Mouse (Mus musculus): ENCODE measurements around the gene Clasp1. TPM values are rescaled to one million over a fixed set of nuclear protein-coding genes. Genes with fewer than 3 reads are reported as not detected.
A peak's percentile ranks its signal among the peaks of the same experiment; 100 is the strongest.

Gene Clasp1
- polyA plus RNA-seq, 1 experiment from 2014 or later: 91.5 TPM

GRCm38 (mm10) chr1:118390871-118391387 is 2.1 kb downstream of the Clasp1 start:
- peak overlapping the region; percentile 91 for H3K4me3 ChIP-seq
- H3K9me3 ChIP-seq: no peaks in the 10 kb centered on the region
- peaks cover 49% of the 10 kb centered on the region for H3K36me3 ChIP-seq (replicated peaks)
- H3K27me3 ChIP-seq (ENCODE audit: poor library complexity, severe bottlenecking): no peaks in the 10 kb centered on the region
- no peak overlapping the region for H3K27ac ChIP-seq
- H3K4me1 ChIP-seq: peaks cover 24% of the 10 kb centered on the region
- no peak for DNase-seq (ENCODE audit: extremely low spot score, low spot score)
- 85% methylated on average over 2 of the region's 2 CpGs for WGBS

- Histone ChIP-seq H3K27me3 (ENCODE audit: poor library complexity, severe bottlenecking) (no peaks in the 10 kb centered on the region), H3K4me1 (peaks cover 23% of the 10 kb centered on the region), H3K4me3 (no peak overlapping the region), H3K9me3 (no peaks in the 10 kb centered on the region), H3K27ac (no peak overlapping the region), H3K36me3 (replicated peaks) (peaks cover 54% of the 10 kb centered on the region)
- 93% methylated on average over 2 of the region's 2 CpGs for WGBS
- no peak for DNase-seq (ENCODE audit: extremely low spot score, low spot score)
Measured at GRCm38 (mm10) chr1:118392246-118392645, 3.4 kb downstream of the Clasp1 start.

GRCm38 (mm10) chr1:118393916-118394315 is 5.1 kb downstream of the Clasp1 start:
- peaks cover 71% of the 10 kb centered on the region for H3K36me3 ChIP-seq (replicated peaks)
- 90% methylated on average over 3 of the region's 3 CpGs for WGBS

GRCm38 (mm10) chr1:118397866-118398265 is 9.0 kb downstream of the Clasp1 start:
- H3K27me3 ChIP-seq (ENCODE audit: poor library complexity, severe bottlenecking): no peaks in the 10 kb centered on the region
- no peak overlapping the region for H3K27ac ChIP-seq
- H3K4me1 ChIP-seq: 0 out of 2 replicates have a peak, but pooled peaks cover 3% of the 10 kb centered on the region
- WGBS: 94% methylated on average over 9 of the region's 9 CpGs
- H3K36me3 ChIP-seq (replicated peaks): peaks cover 77% of the 10 kb centered on the region
- H3K4me3 ChIP-seq: no peak overlapping the region
- H3K9me3 ChIP-seq: no peaks in the 10 kb centered on the region
- no peak for DNase-seq (ENCODE audit: extremely low spot score, low spot score)

More at GRCm38 (mm10) chr1:118393916-118394315, 5.1 kb downstream of the Clasp1 start:
- Histone ChIP-seq H3K9me3 (no peaks in the 10 kb centered on the region), H3K4me3 (no peak overlapping the region), H3K27ac (no peak overlapping the region), H3K27me3 (ENCODE audit: poor library complexity, severe bottlenecking) (no peaks in the 10 kb centered on the region), H3K4me1 (peaks cover 18% of the 10 kb centered on the region)
- DNase-seq (ENCODE audit: extremely low spot score, low spot score): no peak

- 0 out of 2 replicates have a peak, but pooled peaks cover 3% of the 10 kb centered on the region for H3K4me1 ChIP-seq
- H3K27ac ChIP-seq: no peak overlapping the region
- no peaks in the 10 kb centered on the region for H3K27me3 ChIP-seq (ENCODE audit: poor library complexity, severe bottlenecking)
- peaks cover 77% of the 10 kb centered on the region for H3K36me3 ChIP-seq (replicated peaks)
- DNase-seq (ENCODE audit: extremely low spot score, low spot score): no peak
- WGBS: 75% methylated on average over 6 of the region's 6 CpGs
- no peaks in the 10 kb centered on the region for H3K9me3 ChIP-seq
- H3K4me3 ChIP-seq: no peak overlapping the region
Measured at GRCm38 (mm10) chr1:118398567-118398966, 9.7 kb downstream of the Clasp1 start.

GRCm38 (mm10) chr1:118399625-118400310 is 10.9 kb downstream of the Clasp1 start:
- Histone ChIP-seq H3K36me3 (replicated peaks) (peaks cover 74% of the 10 kb centered on the region), H3K4me1 (0 out of 2 replicates have a peak, but pooled peaks cover 3% of the 10 kb centered on the region), H3K27me3 (ENCODE audit: poor library complexity, severe bottlenecking) (no peaks in the 10 kb centered on the region), H3K9me3 (no peaks in the 10 kb centered on the region), H3K4me3 (no peak overlapping the region), H3K27ac (no peak overlapping the region)
- no peak for DNase-seq (ENCODE audit: extremely low spot score, low spot score)
- 94% methylated on average over 8 of the region's 8 CpGs for WGBS

- no peak for DNase-seq (ENCODE audit: extremely low spot score, low spot score)
- Histone ChIP-seq H3K27ac (no peak overlapping the region), H3K36me3 (replicated peaks) (peaks cover 68% of the 10 kb centered on the region), H3K4me1 (0 out of 2 replicates have a peak, but pooled peaks cover 3% of the 10 kb centered on the region), H3K4me3 (no peak overlapping the region), H3K9me3 (no peaks in the 10 kb centered on the region), H3K27me3 (ENCODE audit: poor library complexity, severe bottlenecking) (no peaks in the 10 kb centered on the region)
- WGBS: 90% methylated on average over 4 of the region's 4 CpGs
Measured at GRCm38 (mm10) chr1:118401991-118402390, 13.1 kb downstream of the Clasp1 start.

GRCm38 (mm10) chr1:118402556-118402955 is 13.7 kb downstream of the Clasp1 start:
- WGBS: 67% methylated on average over 8 of the region's 8 CpGs
- Histone ChIP-seq H3K4me1 (0 out of 2 replicates have a peak, but pooled peaks cover 3% of the 10 kb centered on the region), H3K27me3 (ENCODE audit: poor library complexity, severe bottlenecking) (no peaks in the 10 kb centered on the region), H3K36me3 (replicated peaks) (peaks cover 65% of the 10 kb centered on the region), H3K27ac (no peak overlapping the region), H3K9me3 (no peaks in the 10 kb centered on the region), H3K4me3 (no peak overlapping the region)
- DNase-seq (ENCODE audit: extremely low spot score, low spot score): no peak

- 92% methylated on average over 6 of the region's 6 CpGs for WGBS
- H3K9me3 ChIP-seq: no peaks in the 10 kb centered on the region
- no peak for DNase-seq (ENCODE audit: extremely low spot score, low spot score)
- no peaks in the 10 kb centered on the region for H3K27me3 ChIP-seq (ENCODE audit: poor library complexity, severe bottlenecking)
- H3K27ac ChIP-seq: no peak overlapping the region
- 0 out of 2 replicates have a peak, but pooled peaks cover 3% of the 10 kb centered on the region for H3K4me1 ChIP-seq
- no peak overlapping the region for H3K4me3 ChIP-seq
- peaks cover 64% of the 10 kb centered on the region for H3K36me3 ChIP-seq (replicated peaks)
Measured at GRCm38 (mm10) chr1:118402966-118403365, 14.1 kb downstream of the Clasp1 start.

GRCm38 (mm10) chr1:118403440-118403839 is 14.6 kb downstream of the Clasp1 start:
- WGBS: 91% methylated on average over 3 of the region's 3 CpGs
- DNase-seq (ENCODE audit: extremely low spot score, low spot score): no peak
- H3K4me1 ChIP-seq: no peaks in the 10 kb centered on the region
- H3K9me3 ChIP-seq: no peaks in the 10 kb centered on the region
- no peak overlapping the region for H3K4me3 ChIP-seq
- no peaks in the 10 kb centered on the region for H3K27me3 ChIP-seq (ENCODE audit: poor library complexity, severe bottlenecking)
- H3K36me3 ChIP-seq (replicated peaks): peaks cover 60% of the 10 kb centered on the region
- H3K27ac ChIP-seq: no peak overlapping the region

- 92% methylated on average over 7 of the region's 7 CpGs for WGBS
Measured at GRCm38 (mm10) chr1:118407586-118408250, 18.9 kb downstream of the Clasp1 start.

GRCm38 (mm10) chr1:118409249-118409648 is 20.4 kb downstream of the Clasp1 start:
- no peak overlapping the region for H3K4me3 ChIP-seq
- H3K36me3 ChIP-seq (replicated peaks): peaks cover 39% of the 10 kb centered on the region
- no peaks in the 10 kb centered on the region for H3K9me3 ChIP-seq
- H3K4me1 ChIP-seq: no peaks in the 10 kb centered on the region
- DNase-seq (ENCODE audit: extremely low spot score, low spot score): no peak
- H3K27ac ChIP-seq: no peak overlapping the region
- H3K27me3 ChIP-seq (ENCODE audit: poor library complexity, severe bottlenecking): no peaks in the 10 kb centered on the region
- 79% methylated on average over 4 of the region's 4 CpGs for WGBS

More at GRCm38 (mm10) chr1:118407586-118408250, 18.9 kb downstream of the Clasp1 start:
- Histone ChIP-seq H3K27me3 (ENCODE audit: poor library complexity, severe bottlenecking) (no peaks in the 10 kb centered on the region), H3K4me1 (no peaks in the 10 kb centered on the region), H3K36me3 (replicated peaks) (peaks cover 54% of the 10 kb centered on the region), H3K9me3 (no peaks in the 10 kb centered on the region), H3K4me3 (no peak overlapping the region), H3K27ac (no peak overlapping the region)
- no peak for DNase-seq (ENCODE audit: extremely low spot score, low spot score)

- no peaks in the 10 kb centered on the region for H3K9me3 ChIP-seq
- no peak for DNase-seq (ENCODE audit: extremely low spot score, low spot score)
- H3K36me3 ChIP-seq (replicated peaks): peaks cover 35% of the 10 kb centered on the region
- 94% methylated on average over 5 of the region's 5 CpGs for WGBS
- H3K4me1 ChIP-seq: no peaks in the 10 kb centered on the region
- no peak overlapping the region for H3K27ac ChIP-seq
- H3K4me3 ChIP-seq: no peak overlapping the region
- no peaks in the 10 kb centered on the region for H3K27me3 ChIP-seq (ENCODE audit: poor library complexity, severe bottlenecking)
Measured at GRCm38 (mm10) chr1:118410824-118411223, 22.0 kb downstream of the Clasp1 start.
